Mouse (Mus musculus) thymus, adult 2 months (tissue): ENCODE measurements around the gene Itga6.

Experiments used
- CTCF ChIP-seq: fragments of 200-500 bp; IDR thresholded peaks from 2 replicates; pipeline ENCODE4 v1.5.1; 2012; ENCODE audit warnings: mild to moderate bottlenecking, control low read depth, low read length, moderate library complexity, borderline replicate concordance; ENCODE audit not compliant: control insufficient read depth, poor library complexity, insufficient read depth; ENCODE audit errors: extremely low read depth
- POLR2A ChIP-seq: fragments of 200-500 bp; IDR thresholded peaks from 2 replicates; pipeline ENCODE4 v1.6.1; 2012; ENCODE audit warnings: mild to moderate bottlenecking, low read length, control low read depth, moderate library complexity; ENCODE audit not compliant: control insufficient read depth, poor library complexity, insufficient read depth; ENCODE audit errors: extremely low read depth

DNA sequence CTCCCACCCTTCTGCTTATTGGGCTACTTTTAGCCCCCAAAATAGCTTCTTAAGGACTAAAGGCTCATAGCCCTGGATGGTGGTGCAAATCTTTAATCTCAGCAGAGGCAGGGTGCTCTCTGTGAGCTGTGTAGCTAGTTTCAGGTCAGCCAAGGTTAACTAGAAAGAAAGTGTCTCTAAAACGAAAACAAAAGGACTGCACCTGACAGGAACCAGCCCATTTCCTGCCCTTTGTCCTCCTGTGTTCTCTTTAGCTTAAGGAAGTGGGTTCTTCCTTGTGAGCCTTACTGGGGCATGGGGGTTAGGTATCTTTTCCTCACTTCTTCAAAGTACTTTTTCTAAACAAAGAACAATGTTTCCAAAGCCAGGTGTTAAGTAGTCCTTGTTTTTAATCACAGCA, 121.1 kb downstream of the Itga6 start:
- TF ChIP-seq POLR2A (no peak), CTCF (no peak)
